Mouse (Mus musculus) MEL (cell line): ENCODE data around the gene Wnt2b. TPM values are rescaled to one million over a fixed set of nuclear protein-coding genes. Genes with fewer than 3 reads are reported as not detected.
A peak's percentile ranks its signal among the peaks of the same experiment; 100 is the strongest.

Source experiments
- DNase-seq: peaks from one replicate; pipeline ENCODE4 v3.0.0; 2011; ENCODE audit warnings: low read depth, low spot score
- H3K27ac ChIP-seq: 2 replicates; pipeline ENCODE4 v1.5.1; 2012; ENCODE audit warnings: low read depth, mild to moderate bottlenecking, control low read depth, low read length, moderate library complexity; ENCODE audit not compliant: control insufficient read depth
- H3K27me3 ChIP-seq, 2 experiments: fragments of 150-350 bp in 1 of 2; sonication (generic) in 1 of 2; 2 replicates each; pipeline ENCODE4 v1.6.1; 2012; ENCODE audit warnings: low read length in 2 of 2, mild to moderate bottlenecking in 2 of 2, improper control_type of control experiment in 1 of 2, moderate library complexity in 1 of 2; ENCODE audit not compliant: insufficient read depth in 2 of 2, control insufficient read depth in 1 of 2
- H3K36me3 ChIP-seq, 2 experiments: 2 replicates each; pipeline ENCODE4 v1.6.1; 2012 to 2014; ENCODE audit warnings: low read length in 2 of 2, improper control_type of control experiment in 1 of 2, inconsistent platforms in 1 of 2, mild to moderate bottlenecking in 1 of 2; ENCODE audit not compliant: insufficient read depth in 2 of 2, control insufficient read depth in 1 of 2
- H3K4me1 ChIP-seq, 2 experiments: fragments of 150-350 bp in 1 of 2; sonication (generic) in 1 of 2; 2 replicates each; pipeline ENCODE4 v1.6.1; 2012; ENCODE audit warnings: low read length in 2 of 2, improper control_type of control experiment in 1 of 2, mild to moderate bottlenecking in 1 of 2; ENCODE audit not compliant: insufficient read depth in 2 of 2, control insufficient read depth in 1 of 2
- H3K4me3 ChIP-seq, 2 experiments: fragments of 150-350 bp in 1 of 2; sonication (generic) in 1 of 2; 2 replicates each; pipeline ENCODE4 v1.5.1; 2012; ENCODE audit warnings: low read depth in 2 of 2, low read length in 2 of 2, mild to moderate bottlenecking in 2 of 2, moderate library complexity in 2 of 2, control low read depth in 1 of 2, improper control_type of control experiment in 1 of 2; ENCODE audit not compliant: control insufficient read depth in 1 of 2, insufficient read depth in 1 of 2
- H3K79me2 ChIP-seq: 2 replicates; pipeline ENCODE4 v1.6.1; 2012; ENCODE audit warnings: mild to moderate bottlenecking, low read length, moderate library complexity; ENCODE audit not compliant: control insufficient read depth, poor library complexity, insufficient read depth
- H3K9ac ChIP-seq: 2 replicates; pipeline ENCODE4 v1.6.1; 2012; ENCODE audit warnings: low read depth, mild to moderate bottlenecking, control low read depth, low read length, moderate library complexity; ENCODE audit not compliant: control insufficient read depth, poor library complexity, severe bottlenecking
- H3K9me3 ChIP-seq: fragments of 150-350 bp; sonication (generic); replicated peaks from 2 replicates; pipeline ENCODE4 v1.6.1; 2012; ENCODE audit warnings: mild to moderate bottlenecking, low read length, improper control_type of control experiment, moderate library complexity; ENCODE audit not compliant: insufficient read depth
- BHLHE40 ChIP-seq: IDR thresholded peaks from 2 replicates; pipeline ENCODE4 v1.6.1; 2012; ENCODE audit warnings: low read depth, mild to moderate bottlenecking, inconsistent platforms, low read length, improper control_type of control experiment, borderline replicate concordance
- CHD1 ChIP-seq: IDR thresholded peaks from 2 replicates; pipeline ENCODE4 v1.6.1; 2012; ENCODE audit warnings: low read depth, mild to moderate bottlenecking, inconsistent platforms, low read length, improper control_type of control experiment
- E2F4 ChIP-seq: IDR thresholded peaks from 2 replicates; pipeline ENCODE4 v1.6.1; 2011; ENCODE audit warnings: low read depth, low read length, improper control_type of control experiment, borderline replicate concordance
- GABPA ChIP-seq: IDR thresholded peaks from 2 replicates; pipeline ENCODE4 v1.6.1; 2012; ENCODE audit warnings: low read depth, mild to moderate bottlenecking, inconsistent platforms, low read length, improper control_type of control experiment, moderate library complexity
- GATA1 ChIP-seq: IDR thresholded peaks from 2 replicates; pipeline ENCODE4 v1.6.1; 2011; ENCODE audit warnings: low read depth, low read length, improper control_type of control experiment
- KAT2A ChIP-seq: conservative IDR thresholded peaks from 2 replicates; pipeline ENCODE4 v1.6.1; 2012; ENCODE audit warnings: low read depth, low read length, improper control_type of control experiment, inconsistent platforms
- MAX ChIP-seq: IDR thresholded peaks from 2 replicates; pipeline ENCODE4 v1.6.1; 2011; ENCODE audit warnings: low read length, improper control_type of control experiment
- MEF2A ChIP-seq: IDR thresholded peaks from 2 replicates; pipeline ENCODE4 v1.6.1; 2014; ENCODE audit warnings: low read depth, mild to moderate bottlenecking, inconsistent platforms, low read length, improper control_type of control experiment; ENCODE audit not compliant: poor library complexity, insufficient replicate concordance, severe bottlenecking; ENCODE audit errors: extremely low read depth
- MXI1 ChIP-seq: IDR thresholded peaks from 2 replicates; pipeline ENCODE4 v1.6.1; 2011; ENCODE audit warnings: mild to moderate bottlenecking, low read depth, low read length, improper control_type of control experiment
- MYC ChIP-seq: IDR thresholded peaks from 2 replicates; pipeline ENCODE4 v1.6.1; 2011; ENCODE audit warnings: low read depth, mild to moderate bottlenecking, low read length, improper control_type of control experiment, moderate library complexity
- POLR2A ChIP-seq, 2 experiments: IDR thresholded peaks; 2 replicates each; pipeline ENCODE4 v1.6.1; 2011 to 2012; ENCODE audit warnings: low read length in 2 of 2, mild to moderate bottlenecking in 2 of 2, control low read depth in 1 of 2, improper control_type of control experiment in 1 of 2, low read depth in 1 of 2, moderate library complexity in 1 of 2; ENCODE audit not compliant: control insufficient read depth in 1 of 2, insufficient read depth in 1 of 2, poor library complexity in 1 of 2
- POLR2AphosphoS5 ChIP-seq: IDR thresholded peaks from 2 replicates; pipeline ENCODE4 v1.6.1; 2012; ENCODE audit warnings: low read depth, borderline replicate concordance, mild to moderate bottlenecking, inconsistent platforms, low read length, moderate library complexity, mixed read lengths
- RAD21 ChIP-seq: IDR thresholded peaks from 2 replicates; pipeline ENCODE4 v1.6.1; 2011; ENCODE audit warnings: mild to moderate bottlenecking, low read depth, low read length, improper control_type of control experiment
- RCOR1 ChIP-seq: IDR thresholded peaks from 2 replicates; pipeline ENCODE4 v1.6.1; 2012; ENCODE audit warnings: low read depth, mild to moderate bottlenecking, inconsistent platforms, low read length, improper control_type of control experiment
- SMC3 ChIP-seq: IDR thresholded peaks from 2 replicates; pipeline ENCODE4 v1.6.1; 2011; ENCODE audit warnings: low read depth, low read length, improper control_type of control experiment
- TBP ChIP-seq: IDR thresholded peaks from 2 replicates; pipeline ENCODE4 v1.8.0; 2011; ENCODE audit warnings: low read depth, low read length, improper control_type of control experiment
- TCF12 ChIP-seq: IDR thresholded peaks from 2 replicates; pipeline ENCODE4 v1.6.1; 2014; ENCODE audit warnings: low read depth, mild to moderate bottlenecking, inconsistent platforms, low read length, improper control_type of control experiment, moderate library complexity
- USF1 ChIP-seq: IDR thresholded peaks from 2 replicates; pipeline ENCODE4 v1.6.1; 2014; ENCODE audit warnings: low read depth, mild to moderate bottlenecking, inconsistent platforms, low read length, improper control_type of control experiment, moderate library complexity
- polyA plus RNA-seq, 2 experiments: library from polyadenylated mRNA; stranded (reverse) in 1 of 2; unstranded in 1 of 2; fragments of >175 nt in 1 of 2; fragments of >200 nt in 1 of 2; gene quantifications; 2 replicates each; pipeline versions ENCODE4 v1.2.1 to v1.2.4; 2012; ENCODE audit warnings: low replicate concordance in 2 of 2, low read depth in 1 of 2; ENCODE audit not compliant: insufficient read length in 2 of 2, insufficient read depth in 1 of 2, missing spikeins in 1 of 2
- total RNA-seq: library from RNA; depleted of rRNA; stranded (reverse); fragments of 300-350 nt; gene quantifications from 2 replicates; pipeline ENCODE4 v1.2.3, GENCODE M21; 2012

The Wnt2b gene
- total and polyA plus RNA-seq, 3 experiments: 0.31 TPM; not detected in 2

GRCm38 (mm10) chr3:105000561-105000960 is 38.8 kb upstream of the Wnt2b start:
- peaks cover 0 to 2% of the 10 kb centered on the region in 2 experiments; a peak in 1 of 4 replicates for H3K27me3 ChIP-seq
- H3K4me3 ChIP-seq: no peak overlapping the region
- H3K4me1 ChIP-seq: no peaks in the 10 kb centered on the region; a peak in 1 of 4 replicates
- no peaks in the 10 kb centered on the region for H3K9me3 ChIP-seq
- no peak overlapping the region for H3K9ac ChIP-seq
- TF ChIP-seq RCOR1: no peak
- TF ChIP-seq RAD21: no peak
- no peak for TF ChIP-seq GABPA
- TF ChIP-seq USF1: no peak
- no peak for TF ChIP-seq MEF2A
- TF ChIP-seq POLR2A (IDR thresholded peaks at IDR 0.05; ENCODE audit: control insufficient read depth in 1 of 2, insufficient read depth in 1 of 2, low read depth in 1 of 2, low read length in 2 of 2, poor library complexity in 1 of 2): no peak
- no peak for TF ChIP-seq MXI1
- TF ChIP-seq TBP: no peak
- TF ChIP-seq CHD1: no peak
- TF ChIP-seq MYC: no peak
- TF ChIP-seq KAT2A: no peak
- TF ChIP-seq SMC3: no peak
- no peak for TF ChIP-seq POLR2AphosphoS5
- TF ChIP-seq E2F4: no peak
- no peak for TF ChIP-seq TCF12
- no peak for TF ChIP-seq MAX
- TF ChIP-seq BHLHE40: no peak
- no peaks in the 10 kb centered on the region for H3K36me3 ChIP-seq
- H3K79me2 ChIP-seq: no peaks in the 10 kb centered on the region
- H3K27ac ChIP-seq: no peak overlapping the region
- no peak for DNase-seq

DNA sequence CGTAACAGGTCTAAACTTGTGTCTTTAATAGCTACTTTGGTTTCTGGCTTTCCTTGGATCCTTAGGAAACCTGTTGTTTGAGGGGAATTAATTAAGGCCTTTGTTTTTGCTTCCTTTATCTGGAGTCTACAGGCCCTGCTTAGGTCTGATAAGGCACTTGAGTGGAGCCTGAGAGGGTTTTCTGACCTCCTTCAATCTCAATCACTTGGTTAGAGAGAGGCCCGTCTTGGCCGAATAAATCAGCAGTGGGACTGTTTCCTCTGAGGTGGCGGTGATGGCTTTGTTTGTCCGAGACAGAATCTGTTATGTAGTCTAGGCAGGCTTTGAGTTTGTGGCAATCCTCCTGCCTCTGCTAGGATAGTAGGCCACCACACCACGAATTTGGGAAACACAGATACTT is 35.8 kb upstream of the Wnt2b start:
- H3K27ac ChIP-seq: no peak overlapping the region
- no peaks in the 10 kb centered on the region for H3K36me3 ChIP-seq
- H3K4me3 ChIP-seq: no peak overlapping the region
- H3K4me1 ChIP-seq: no peaks in the 10 kb centered on the region; a peak in 1 of 4 replicates
- H3K9ac ChIP-seq: no peak overlapping the region
- DNase-seq: no peak
- no peaks in the 10 kb centered on the region for H3K79me2 ChIP-seq
- peaks cover 0 to 2% of the 10 kb centered on the region in 2 experiments; a peak in 1 of 4 replicates for H3K27me3 ChIP-seq
- no peaks in the 10 kb centered on the region for H3K9me3 ChIP-seq
- TF ChIP-seq TBP: no peak
- no peak for TF ChIP-seq GABPA
- no peak for TF ChIP-seq CHD1
- TF ChIP-seq GATA1: peak; percentile 34; the same call in 1 of the 2 replicates
